Mouse (Mus musculus) bone marrow, adult 2 months (tissue): ENCODE results near the gene Papolb. TPM values are rescaled to one million over a fixed set of nuclear protein-coding genes. Genes with fewer than 3 reads are reported as not detected.

Source experiments
- H3K27ac ChIP-seq: fragments of 200-500 bp; 2 replicates; pipeline ENCODE4 v1.5.1; 2012; ENCODE audit warnings: low read depth, mild to moderate bottlenecking, control low read depth, inconsistent platforms, low read length; ENCODE audit not compliant: control insufficient read depth, poor library complexity, insufficient read depth
- H3K4me1 ChIP-seq: fragments of 200-500 bp; 2 replicates; pipeline ENCODE4 v1.6.1; 2011; ENCODE audit warnings: low read length; ENCODE audit not compliant: control insufficient read depth, insufficient read depth
- H3K4me3 ChIP-seq: fragments of 200-500 bp; replicated peaks from 2 replicates; pipeline ENCODE3; 2011; ENCODE audit warnings: mild to moderate bottlenecking, low read depth, low read length, control low read depth; ENCODE audit not compliant: control insufficient read depth
- CTCF ChIP-seq: fragments of 200-500 bp; IDR thresholded peaks from 2 replicates; pipeline ENCODE4 v1.5.1; 2011; ENCODE audit warnings: low read length, control low read depth; ENCODE audit not compliant: control insufficient read depth, insufficient read depth
- POLR2A ChIP-seq: fragments of 200-500 bp; IDR thresholded peaks from 2 replicates; pipeline ENCODE4 v1.6.1; 2011; ENCODE audit warnings: low read depth, mild to moderate bottlenecking, control low read depth, low read length, borderline replicate concordance; ENCODE audit not compliant: control insufficient read depth
- WGBS: fragments of 180-500 bp; shearing (Covaris S2); methylation state at CpG from one replicate; pipeline ENCODE4 v1.1.7; 2018; 5-methylcytosine and 5-hydroxymethylcytosine counted together
- polyA plus RNA-seq: library from polyadenylated mRNA; stranded (reverse); fragments of >200 nt; gene quantifications from 2 replicates; pipeline ENCODE4 v1.2.4, GENCODE M21; 2011; ENCODE audit warnings: low replicate concordance; ENCODE audit not compliant: missing spikeins, insufficient read depth, insufficient read length

Papolb gene
- polyA plus RNA-seq, 1 experiment: not detected

DNA sequence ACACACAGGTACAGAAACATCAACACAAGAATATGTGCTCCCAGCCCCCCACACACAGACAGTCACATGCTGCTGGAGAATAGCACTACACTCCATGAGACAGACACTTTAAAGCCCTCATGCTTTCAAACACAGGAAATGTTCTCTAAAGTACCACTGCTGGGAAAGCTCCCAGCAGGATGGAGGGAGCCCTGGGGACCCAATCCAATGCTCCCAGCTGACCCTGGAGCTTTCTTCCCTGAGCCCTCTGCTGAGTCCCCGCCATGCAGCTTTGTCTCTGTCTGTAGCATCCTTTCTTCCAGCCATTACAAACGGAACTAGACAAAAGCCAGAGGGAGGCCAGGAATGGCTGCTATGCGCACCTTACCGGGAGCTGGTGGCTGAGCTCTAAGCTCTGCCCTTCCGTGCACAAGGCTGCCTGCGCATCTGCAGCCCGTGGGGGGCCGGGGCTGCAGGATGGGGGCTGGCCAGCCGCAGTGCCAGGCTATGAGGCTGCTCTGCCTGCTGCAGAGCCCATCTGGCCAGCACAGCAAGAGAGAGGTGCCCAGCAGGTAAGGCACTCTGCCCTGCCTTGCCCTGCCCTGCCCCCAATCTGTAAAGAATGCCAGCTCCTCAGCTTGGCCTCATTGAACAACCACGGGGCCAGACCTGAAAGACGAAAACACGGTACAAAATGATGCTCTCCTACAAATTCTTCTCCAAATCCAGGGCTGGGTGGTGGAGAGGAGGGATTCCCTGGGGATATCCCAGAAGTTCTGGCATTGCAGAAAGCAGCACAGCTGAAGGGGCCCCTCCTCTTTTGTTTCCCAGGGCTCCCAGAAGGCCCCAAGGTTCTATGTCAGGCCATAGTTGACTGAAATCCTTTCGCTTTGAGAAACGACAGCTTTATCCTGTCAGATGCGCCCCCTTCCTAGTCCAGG is 20.5 kb downstream of the Papolb start:
- H3K27ac ChIP-seq: no peak overlapping the region
- TF ChIP-seq POLR2A: no peak
- no peaks in the 10 kb centered on the region for H3K4me1 ChIP-seq
- WGBS: 60% methylated on average over 15 of the region's 15 CpGs
- H3K4me3 ChIP-seq: no peak overlapping the region

DNA sequence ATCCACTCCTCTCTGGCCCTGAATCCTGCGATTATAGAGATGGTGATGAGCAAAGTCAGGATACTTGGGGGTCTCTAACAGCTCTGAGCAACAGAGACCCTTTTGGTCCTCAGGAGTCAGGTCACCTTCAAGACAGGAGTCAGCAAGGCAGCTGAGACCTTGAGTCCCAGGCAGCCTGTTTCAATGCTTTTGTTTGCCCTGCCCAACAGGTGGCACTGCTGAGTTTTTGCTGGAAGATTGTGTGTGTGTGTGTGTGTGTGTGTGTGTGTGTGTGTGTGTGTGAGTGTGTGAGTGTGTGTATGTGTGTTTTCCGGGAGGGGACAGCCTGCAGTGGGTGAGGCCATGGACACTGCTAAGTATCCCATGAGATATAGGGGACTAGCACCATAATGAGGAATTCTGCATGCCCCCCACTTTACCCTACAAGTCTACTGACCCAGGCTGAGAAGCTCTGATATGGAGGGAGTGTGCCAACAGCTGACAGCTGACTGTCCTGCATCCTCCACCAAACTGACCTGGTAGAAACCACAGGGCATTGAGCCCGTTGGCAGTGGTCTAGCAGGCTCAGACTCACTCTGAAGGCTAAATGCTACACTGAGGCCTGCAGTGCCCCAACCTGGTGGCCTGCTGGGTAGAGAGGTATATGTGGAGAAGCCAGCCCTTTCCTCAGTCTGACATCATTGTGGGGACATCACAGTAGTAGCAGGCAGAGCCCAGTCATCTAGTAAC is 24.0 kb downstream of the Papolb start:
- WGBS: 53% methylated on average over 3 of the region's 3 CpGs
- TF ChIP-seq POLR2A: no peak
- peak; percentile 19; the same call in 1 of the 2 replicates for TF ChIP-seq CTCF
- H3K4me1 ChIP-seq: no peaks in the 10 kb centered on the region
- no peak overlapping the region for H3K27ac ChIP-seq
- no peak overlapping the region for H3K4me3 ChIP-seq

DNA sequence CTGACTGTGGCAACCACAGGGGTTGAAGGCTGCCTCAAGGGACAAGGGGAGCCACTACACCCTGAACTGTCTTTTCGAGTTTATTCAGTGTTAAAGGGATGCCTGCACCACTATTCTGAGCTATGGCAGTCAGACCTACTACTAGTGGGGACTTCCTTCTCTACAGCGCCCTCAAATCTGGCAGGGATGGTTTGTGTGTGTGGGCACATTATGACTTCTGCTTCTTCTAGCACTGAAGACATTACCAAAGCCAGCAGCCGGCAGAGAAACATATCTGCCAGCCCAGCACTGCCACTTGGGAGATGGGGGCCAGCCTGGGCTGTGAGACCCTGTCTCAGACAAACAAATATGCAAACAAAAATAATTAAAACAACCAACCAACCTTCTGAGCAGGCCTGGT is 25.7 kb downstream of the Papolb start:
- Histone ChIP-seq H3K4me3 (no peak overlapping the region), H3K27ac (no peak overlapping the region), H3K4me1 (no peaks in the 10 kb centered on the region)
- WGBS: 22% methylated on average over 3 of the region's 3 CpGs
- no peak for TF ChIP-seq CTCF
- TF ChIP-seq POLR2A: no peak

DNA sequence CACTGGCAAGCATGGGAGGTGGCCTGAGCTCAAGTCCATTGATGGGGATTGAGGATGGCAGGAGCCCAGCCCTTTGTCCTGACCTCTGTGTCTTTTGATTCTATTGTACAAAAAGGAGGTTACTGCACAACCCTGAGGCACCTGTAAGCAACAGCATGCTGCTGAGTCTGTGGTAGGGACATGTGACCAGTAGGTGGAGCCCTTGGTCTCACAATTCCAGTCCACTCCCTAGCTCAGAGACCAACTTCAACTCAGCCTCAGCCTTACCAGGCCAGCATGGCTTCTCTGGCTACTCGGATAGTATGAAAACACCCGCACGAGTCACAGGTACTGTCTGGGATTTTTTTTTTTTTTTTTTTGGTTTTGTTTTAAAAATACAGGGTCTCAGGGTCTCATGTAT is 27.5 kb downstream of the Papolb start:
- TF ChIP-seq CTCF (peak; percentile 74), POLR2A (no peak)
- H3K4me3 ChIP-seq: no peak overlapping the region
- WGBS: 5% methylated on average over 3 of the region's 3 CpGs
- H3K4me1 ChIP-seq: no peaks in the 10 kb centered on the region
- no peak overlapping the region for H3K27ac ChIP-seq

DNA sequence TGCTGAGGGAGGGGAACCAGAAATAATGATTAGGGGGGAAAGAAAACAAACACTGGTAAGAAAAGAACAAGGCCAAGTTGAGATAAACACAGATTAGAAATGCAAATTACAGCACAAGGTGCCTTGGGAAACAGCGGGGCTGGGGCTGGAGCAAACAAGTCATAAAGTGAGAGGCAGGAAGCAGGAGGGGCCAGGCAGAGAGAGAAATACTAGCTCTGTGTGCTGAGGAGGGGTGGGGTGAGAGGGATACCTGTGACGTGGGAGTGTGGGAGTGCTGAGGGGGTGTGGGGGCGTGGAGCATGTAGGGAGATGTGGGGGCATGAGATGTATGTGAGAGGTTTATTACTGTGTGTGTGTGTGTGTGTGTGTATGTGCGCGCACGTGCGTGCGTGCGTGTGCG is 29.0 kb downstream of the Papolb start:
- TF ChIP-seq POLR2A (no peak), CTCF (no peak)
- WGBS: 64% methylated on average over 10 of the region's 10 CpGs
- Histone ChIP-seq H3K4me1 (no peaks in the 10 kb centered on the region), H3K4me3 (no peak overlapping the region), H3K27ac (no peak overlapping the region)

DNA sequence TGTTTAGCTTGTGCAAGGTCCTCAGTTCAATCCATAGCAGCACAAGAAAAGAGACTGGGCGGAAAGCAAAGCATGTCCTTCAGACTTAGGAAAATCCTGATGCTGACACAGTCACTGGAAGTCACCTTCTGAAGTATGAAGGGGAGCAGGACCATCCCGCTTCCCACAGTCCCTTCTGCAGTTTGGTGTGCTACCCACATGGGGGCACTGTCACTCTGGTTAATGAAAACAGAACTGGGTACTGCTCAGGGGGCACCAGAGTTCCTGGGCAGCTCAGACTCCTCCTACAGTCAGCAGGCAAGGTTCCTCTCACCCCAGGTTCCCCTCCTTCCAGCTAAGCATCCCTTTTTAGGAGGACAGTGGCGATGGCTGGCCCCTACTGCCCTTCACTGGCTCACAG is 30.9 kb downstream of the Papolb start:
- peak; percentile 32; the same call in 1 of the 2 replicates for TF ChIP-seq CTCF
- TF ChIP-seq POLR2A: no peak

DNA sequence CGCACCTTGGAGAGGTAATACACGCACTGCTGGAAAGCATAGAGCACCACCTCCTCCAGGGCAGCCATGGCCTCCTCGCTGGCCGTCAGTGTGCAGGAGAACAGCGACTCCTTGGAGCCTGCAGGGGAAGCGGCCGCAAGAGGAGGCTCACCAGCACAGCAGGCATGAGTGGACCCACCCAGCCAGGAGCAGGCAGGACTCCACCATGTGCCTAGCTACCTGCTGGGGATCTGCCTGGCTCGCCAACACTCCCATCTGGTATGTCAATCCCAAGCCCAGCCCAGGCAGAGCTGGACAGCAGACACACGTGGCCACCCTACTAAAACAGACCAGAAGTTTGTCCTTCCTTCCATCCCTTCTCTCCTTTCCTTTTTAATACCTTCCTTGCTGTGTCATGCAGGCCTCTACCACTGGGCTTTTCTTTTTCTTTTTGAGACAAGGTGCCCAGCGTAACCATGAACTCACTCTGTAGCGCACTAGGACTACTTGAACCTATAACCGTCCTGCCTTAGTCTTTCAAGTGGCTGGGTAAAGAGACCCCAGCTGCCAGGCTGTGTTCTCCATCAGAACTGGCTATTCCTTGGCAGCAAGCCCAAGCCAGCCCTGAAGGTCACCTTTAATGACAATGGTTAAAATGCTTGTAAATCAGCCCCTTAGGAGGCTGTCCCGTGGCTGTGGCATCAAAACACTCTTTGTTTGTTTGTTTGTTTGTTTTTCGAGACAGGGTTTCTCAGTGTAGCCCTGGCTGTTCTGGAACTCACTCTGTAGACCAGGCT is 34.4 kb downstream of the Papolb start:
- H3K4me1 ChIP-seq: no peaks in the 10 kb centered on the region
- H3K27ac ChIP-seq: no peak overlapping the region
- H3K4me3 ChIP-seq: no peak overlapping the region
- WGBS: 69% methylated on average over 14 of the region's 14 CpGs
- TF ChIP-seq POLR2A (0 out of 2 replicates have a peak, but pooled peaks have one; percentile 12), CTCF (no peak)

More for the DNA sequence above, 30.9 kb downstream of the Papolb start:
- Histone ChIP-seq H3K27ac (no peak overlapping the region), H3K4me1 (no peaks in the 10 kb centered on the region), H3K4me3 (no peak overlapping the region)
- 26% methylated on average over 3 of the region's 3 CpGs for WGBS

DNA sequence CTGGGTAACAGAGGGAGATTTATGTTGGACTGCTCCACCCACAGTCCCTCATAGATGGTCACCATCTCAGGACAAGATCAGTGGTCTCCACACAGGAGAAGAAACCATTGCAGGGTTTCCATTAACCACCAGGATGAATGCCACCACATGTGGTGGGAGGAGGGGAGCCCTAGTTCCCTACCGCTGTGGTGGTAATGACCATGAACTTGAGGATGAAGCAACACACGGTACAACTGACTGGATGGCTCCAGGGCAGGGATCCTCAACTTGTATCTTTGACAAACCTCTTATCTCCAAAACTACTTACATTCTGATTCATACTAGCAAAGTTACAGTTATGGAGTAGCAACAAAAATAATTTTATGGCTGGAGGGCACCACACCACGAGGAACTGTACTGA is 36.6 kb downstream of the Papolb start:
- Histone ChIP-seq H3K4me1 (no peaks in the 10 kb centered on the region), H3K27ac (no peak overlapping the region), H3K4me3 (no peak overlapping the region)
- 49% methylated on average over 3 of the region's 3 CpGs for WGBS
- TF ChIP-seq CTCF (no peak), POLR2A (no peak)
